Mouse (Mus musculus): ENCODE measurements around the gene Rfx7.

The Rfx7 gene

DNA sequence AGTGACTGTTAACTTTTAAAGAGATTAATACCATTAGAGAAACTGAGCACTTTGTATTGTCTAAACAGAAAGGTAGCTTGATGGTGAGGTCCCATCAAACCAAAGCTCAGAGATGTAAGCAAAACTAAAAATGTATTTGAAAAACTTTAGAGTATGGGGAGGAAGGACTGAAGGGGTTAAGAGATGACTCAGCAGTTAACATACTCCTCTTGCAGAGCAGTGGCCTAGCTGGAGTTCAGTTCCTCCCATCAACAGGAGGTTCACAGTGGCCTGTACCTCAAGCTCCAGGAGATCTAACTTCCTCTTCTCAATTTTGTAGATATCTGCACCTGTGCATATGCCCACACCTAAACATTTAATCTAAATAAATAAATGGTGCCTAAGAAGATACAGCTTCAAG is 11.6 kb downstream of the Rfx7 start:
- CTCF ChIA-PET, result no interaction called here

DNA sequence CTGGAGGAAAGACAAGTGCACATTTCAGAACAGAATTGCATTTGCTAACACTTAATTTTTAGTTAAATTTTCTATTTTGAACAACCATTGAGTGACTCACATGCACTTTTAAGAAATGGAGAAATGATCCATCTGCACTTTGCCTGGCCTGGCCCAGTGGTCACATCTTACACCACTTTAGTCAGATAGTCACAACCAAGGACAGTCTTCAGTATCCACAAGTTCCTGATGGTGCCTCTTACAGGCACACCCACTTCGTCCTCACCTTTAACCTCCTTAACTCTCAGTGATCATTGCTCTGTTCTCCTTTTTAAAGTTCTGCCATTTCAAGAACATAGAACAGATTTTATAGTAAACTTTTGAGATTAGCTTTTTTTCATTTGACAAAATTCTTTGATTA is 26.7 kb downstream of the Rfx7 start:
- CTCF ChIA-PET, result interaction anchor here (0.6 kb wide), 1 partner anchor 8 kb away, joined by 7 read pairs; no protein-coding TSS in a partner anchor

DNA sequence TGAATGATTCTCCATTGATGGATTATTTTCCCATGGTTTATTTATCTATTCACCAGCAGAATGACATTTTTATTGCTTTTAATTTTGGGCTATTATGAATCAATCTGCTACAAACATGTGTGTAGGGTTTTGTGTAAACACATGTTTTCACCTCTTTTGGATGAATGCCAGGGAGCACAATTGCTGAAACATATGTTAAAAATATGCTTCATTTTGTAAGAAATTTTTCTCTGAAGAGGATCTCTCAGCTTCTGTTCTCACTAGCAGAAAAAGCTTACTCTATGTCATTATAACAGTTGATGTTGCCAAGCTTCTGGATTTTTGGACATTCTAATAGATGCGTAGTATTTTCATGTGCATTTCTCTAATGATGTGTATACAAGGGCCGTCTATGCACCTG is 28.3 kb downstream of the Rfx7 start:
- CTCF ChIA-PET, result no interaction called here

DNA sequence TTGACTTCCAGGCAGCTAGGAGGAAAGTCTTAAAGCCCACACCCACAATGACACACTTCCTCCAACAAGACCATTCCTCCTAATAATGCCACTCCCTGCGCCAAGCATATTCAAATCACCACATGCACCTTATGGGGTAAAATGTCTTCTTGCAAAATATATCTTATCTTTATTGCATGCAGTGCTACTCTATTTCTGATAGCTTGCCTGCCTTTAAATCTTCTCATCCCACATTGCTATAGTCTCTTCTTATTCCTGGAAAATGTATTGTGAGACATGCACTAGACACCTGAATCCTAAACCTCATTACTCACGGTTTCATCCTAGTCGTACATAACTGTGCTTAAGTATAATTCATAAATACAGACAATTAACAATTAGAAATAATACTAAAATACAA is 31.2 kb downstream of the Rfx7 start:
- CTCF ChIA-PET, result interaction anchor here (0.6 kb wide), 1 partner anchor 13 kb away, joined by 6 read pairs; no protein-coding TSS in a partner anchor

DNA sequence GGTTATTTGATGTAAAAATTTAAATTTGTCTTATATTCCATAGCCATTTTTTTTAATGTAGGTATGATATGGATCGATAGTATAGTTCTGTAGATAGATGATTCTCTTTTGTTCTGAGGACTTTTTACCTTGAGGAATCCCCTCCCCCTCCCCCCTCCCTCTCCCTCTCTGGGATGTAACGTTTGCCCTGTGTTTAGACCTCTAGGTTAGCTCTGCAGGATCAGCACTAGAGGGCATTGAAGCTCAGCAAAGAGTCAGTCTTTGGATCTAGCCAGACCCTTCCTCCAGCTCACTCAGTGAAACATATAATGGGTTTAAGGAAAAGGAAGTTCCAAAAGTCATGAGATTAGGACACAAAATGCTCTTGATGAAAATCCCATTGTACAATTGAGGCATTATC is 35.1 kb downstream of the Rfx7 start:
- CTCF ChIA-PET, result interaction anchor here (0.7 kb wide), 1 partner anchor 104 kb away, joined by 3 read pairs; no protein-coding TSS in a partner anchor

DNA sequence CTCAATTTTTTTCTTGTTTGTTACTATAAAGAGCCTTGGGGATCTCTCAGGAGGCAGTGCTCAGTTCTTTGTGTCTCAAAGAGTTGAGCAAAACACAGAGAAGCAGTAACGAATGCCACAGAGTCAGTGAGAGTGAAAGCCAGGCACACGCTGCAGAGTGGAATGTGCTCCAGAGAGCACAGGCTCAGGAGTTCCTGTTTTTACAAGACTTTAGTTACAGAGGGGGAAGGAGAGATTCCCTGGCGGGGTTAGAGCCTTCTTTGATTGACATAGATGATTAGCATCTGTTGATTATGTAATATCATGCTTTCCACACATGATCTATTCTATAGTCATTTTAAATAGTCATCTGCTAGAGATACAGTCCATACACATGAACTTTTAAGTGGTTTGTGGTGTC is 48.2 kb downstream of the Rfx7 start:
- CTCF ChIA-PET, result no interaction called here

DNA sequence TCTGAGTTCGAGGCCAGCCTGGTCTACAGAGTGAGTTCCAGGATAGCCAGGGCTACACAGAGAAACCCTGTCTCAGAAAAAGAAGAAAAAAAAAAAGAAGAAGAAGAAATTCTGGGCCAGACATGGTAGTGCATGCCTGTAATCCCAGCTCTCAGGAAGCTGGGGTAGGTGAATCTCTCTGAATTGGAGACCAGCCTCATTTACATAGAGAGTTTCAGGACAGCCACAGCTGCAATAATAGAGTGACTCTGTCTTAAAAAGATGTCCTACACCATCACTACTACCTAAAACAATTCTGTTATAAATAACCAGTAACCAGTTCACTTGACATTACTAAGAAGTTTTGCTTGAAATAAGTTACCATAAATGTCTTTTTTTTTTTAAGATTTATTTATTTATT is 58.8 kb downstream of the Rfx7 start:
- CTCF ChIA-PET, result interaction anchor here (0.7 kb wide), 1 partner anchor 200 kb away, joined by 4 read pairs; no protein-coding TSS in a partner anchor

DNA sequence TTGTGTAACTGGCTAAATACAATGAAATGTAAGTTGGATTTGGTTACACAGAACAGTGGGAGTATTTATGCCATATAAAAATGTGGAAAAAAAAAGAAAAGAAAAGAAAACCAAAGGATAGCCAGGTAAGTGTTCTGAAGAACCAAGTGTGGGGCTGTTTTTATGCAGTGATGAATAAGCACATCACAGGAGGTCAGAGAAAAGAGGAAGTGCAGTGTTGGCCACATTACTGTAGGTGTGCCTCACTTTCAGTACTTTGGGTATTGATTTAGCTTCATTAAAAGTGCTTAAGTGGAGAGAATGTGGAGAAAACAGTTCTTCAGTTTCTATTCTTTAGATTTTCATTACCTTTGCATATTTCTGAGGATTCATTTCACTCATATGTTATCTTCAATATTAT is 60.0 kb downstream of the Rfx7 start:
- CTCF ChIA-PET, result no interaction called here

DNA sequence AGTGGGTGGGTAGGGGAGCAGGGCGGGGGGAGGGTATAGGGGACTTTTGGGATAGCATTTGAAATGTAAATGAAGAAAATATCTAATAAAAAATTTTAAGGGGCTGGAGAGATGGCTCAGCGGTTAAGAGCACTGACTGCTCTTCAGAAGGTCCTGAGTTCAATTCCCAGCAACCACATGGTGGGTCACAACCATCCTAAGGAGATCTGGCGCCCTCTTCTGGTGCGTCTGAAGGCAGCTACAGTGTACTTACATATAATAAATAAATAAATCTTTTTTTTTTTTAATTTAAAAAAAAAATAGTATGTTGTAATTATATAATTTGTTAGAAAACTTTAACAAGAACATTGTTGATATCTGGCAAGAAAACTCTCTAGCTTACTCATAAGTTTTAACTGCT is 62.6 kb downstream of the Rfx7 start:
- CTCF ChIA-PET, result interaction anchor here (0.6 kb wide), 1 partner anchor 87 kb away, joined by 4 read pairs; no protein-coding TSS in a partner anchor

DNA sequence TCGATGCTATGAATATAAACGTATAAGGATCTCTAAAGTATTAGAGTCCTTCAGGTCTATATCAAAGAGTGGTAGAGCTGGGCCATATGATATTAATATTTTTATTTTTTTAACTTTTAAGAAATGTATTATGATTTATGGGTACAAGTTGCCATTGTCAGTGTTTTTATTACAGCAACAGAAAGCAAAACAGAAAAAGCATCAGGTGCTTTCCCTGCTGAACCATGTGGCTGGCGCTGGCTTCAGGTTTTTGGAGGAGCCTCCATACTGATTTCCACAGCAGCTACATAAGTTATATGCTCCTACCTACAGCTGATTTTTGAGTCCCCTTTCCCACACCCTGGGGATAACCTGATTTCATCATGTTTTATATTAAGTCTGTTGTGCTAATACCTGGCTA is 68.1 kb downstream of the Rfx7 start:
- CTCF ChIA-PET, result no interaction called here

DNA sequence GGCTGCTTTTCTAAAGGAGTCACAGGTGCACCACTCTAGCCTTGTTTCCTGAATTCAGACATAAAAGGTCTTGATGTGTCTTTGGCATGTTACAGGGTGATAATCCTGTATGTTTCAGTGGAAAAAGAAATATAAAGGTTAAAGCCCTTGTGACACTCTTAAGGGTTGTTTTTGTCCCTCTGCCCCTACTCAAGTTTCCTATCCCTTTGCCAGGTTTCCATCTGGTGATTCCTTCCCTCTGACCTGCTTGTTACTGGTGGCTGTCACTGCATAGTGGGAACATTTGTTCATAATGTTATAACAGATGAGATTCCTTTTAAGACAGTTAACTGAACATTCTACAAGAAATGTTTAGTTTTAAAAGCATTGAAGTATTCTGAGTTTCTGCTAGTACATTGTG is 77.7 kb downstream of the Rfx7 start:
- CTCF ChIA-PET, result no interaction called here

DNA sequence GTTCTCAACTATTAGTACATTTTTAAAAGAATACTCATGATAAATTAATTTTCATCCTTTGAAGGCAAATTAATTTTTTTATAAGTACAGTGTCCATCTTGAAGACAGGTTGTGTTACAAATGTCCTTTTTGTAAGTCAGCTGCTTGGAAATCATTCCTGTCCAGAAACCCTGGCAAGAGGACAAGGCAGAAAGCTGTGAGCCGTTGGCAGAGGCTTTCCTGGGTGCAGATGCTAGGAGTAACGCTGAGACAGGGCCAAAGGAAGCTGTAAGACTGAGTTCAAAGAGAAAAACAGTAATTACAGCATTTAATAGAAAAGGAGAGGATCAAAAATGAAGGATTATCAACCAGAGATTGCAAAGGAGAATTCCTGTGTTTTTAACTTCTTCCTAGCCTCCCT is 81.8 kb downstream of the Rfx7 start:
- CTCF ChIA-PET, result no interaction called here

DNA sequence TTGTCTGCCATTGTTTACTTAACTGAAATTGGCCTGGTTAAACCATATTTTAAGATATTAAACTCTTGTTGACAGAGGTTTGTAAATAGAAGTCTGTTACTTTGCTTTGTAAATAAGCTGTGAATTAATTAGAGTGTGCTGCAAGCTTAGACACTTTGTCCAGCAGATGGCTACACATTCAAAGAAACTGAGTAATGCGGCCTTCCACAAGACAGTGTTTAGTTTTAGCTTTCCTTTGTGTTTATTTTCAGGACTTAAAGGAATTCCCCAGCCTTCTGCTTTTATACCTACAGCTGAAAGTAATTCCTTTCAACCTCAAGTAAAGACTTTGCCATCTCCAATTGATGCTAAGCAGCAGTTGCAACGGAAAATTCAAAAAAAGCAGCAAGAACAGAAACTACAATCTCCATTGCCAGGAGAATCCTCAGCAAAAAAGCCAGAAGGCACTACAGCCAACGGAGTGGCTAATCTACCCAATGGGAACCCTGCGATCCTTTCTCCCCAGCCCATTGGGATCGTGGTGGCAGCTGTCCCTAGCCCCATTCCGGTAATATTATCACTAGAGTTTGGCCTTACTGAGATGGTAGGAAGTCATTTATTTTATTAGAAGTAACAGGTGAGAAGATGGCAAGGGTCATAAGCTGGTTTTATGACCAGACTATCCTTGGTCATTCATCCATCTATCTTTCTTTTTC is 82.9 kb downstream of the Rfx7 start:
- CTCF ChIA-PET, result interaction anchor here (0.6 kb wide), 1 partner anchor 9 kb away, joined by 3 read pairs; no protein-coding TSS in a partner anchor

DNA sequence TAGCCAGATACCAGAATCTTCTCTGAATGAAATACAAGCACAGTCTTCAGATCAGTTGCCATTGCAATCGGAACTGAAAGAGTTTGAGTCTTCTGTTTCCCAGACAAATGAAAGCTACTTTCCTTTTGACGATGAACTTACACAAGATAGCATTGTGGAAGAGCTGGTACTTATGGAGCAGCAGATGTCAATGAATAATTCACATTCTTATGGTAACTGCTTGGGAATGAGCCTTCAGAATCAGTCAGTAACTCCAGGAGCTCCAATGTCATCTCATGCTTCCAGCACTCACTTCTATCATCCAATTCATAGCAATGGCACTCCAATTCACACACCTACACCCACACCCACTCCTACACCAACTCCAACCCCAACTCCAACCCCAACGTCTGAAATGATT is 86.0 kb downstream of the Rfx7 start:
- CTCF ChIA-PET, result no interaction called here

DNA sequence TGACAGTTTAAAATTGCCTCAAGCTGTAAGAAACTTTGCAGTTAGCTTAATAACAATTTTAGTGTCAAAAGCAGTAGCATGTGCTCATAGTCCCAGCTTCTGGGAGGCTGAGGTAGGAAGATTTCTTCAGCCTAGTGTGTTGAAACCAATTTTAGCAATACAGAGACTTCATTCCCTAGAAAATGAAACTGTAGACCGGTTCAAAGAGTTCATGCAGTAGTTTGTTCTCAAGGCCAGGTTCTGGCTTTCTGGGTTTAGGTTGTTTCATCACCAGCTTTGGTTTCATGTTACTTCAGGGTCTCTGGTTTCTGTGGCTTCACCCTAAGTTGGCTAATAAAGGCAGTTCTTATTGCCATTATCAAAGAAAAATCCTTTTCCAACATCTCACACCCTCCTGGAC is 91.6 kb downstream of the Rfx7 start:
- CTCF ChIA-PET, result interaction anchor here (0.5 to 1.0 kb wide), 3 partner anchors 9 to 420 kb away, joined by 3 read pairs; no protein-coding TSS in a partner anchor

DNA sequence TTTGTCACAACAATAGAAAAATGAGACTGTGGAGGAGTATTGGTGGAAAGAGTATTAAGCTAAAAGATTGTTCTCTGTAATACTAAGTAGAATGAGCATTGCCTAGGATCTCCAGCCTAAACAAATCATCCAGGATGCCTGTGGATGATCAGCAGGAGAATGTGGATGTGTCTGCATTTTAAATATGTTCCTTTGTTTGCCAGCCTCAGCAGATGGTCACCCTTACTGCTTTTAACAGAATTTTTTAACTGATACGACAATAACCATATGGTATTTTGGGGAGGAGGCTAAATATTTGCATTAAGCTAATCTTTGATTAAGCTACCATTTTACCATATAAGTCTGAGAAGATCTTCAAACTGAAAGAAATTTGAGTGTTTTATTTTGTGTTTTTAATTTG is 95.6 kb downstream of the Rfx7 start:
- CTCF ChIA-PET, result no interaction called here

DNA sequence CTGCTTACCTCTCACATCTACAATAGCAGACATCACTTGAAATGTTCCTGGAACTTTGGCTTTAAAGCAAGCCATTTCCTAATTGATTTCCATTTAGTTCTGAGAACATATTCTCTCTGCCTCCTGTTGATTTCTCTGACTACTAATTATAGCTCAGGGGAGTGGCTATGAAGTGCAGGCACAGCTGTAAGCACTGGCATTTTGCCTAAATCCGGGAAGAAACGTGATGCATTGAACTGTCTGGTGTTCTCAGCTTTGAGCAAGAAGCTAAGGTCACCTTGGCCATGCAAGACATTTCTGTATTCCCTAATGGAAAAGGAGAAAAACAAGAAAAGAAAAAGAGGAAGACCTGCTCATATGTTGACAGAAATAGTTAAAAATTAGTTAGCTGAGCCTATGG is 96.6 kb downstream of the Rfx7 start:
- CTCF ChIA-PET, result no interaction called here

DNA sequence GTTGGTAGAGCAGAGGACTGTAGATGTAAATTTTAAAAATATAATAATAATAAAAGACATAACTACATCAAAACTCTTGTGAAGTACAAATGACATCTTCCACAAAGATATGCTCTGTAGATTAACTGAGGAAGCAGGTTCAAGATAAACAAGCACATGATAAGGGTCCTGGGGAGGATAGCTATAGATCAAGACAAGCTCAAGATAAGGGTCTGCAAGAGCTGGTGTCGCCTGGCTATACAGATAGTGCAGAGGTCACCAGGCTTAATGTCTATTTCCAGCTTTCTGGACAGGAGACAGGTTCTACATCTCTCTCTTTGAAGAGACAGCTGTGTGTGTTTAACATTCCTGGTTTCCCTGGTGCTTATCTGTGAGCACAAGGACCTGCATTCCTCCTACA is 100.2 kb downstream of the Rfx7 start:
- CTCF ChIA-PET, result interaction anchor here (0.7 kb wide), 1 partner anchor 325 kb away, joined by 3 read pairs; no protein-coding TSS in a partner anchor

DNA sequence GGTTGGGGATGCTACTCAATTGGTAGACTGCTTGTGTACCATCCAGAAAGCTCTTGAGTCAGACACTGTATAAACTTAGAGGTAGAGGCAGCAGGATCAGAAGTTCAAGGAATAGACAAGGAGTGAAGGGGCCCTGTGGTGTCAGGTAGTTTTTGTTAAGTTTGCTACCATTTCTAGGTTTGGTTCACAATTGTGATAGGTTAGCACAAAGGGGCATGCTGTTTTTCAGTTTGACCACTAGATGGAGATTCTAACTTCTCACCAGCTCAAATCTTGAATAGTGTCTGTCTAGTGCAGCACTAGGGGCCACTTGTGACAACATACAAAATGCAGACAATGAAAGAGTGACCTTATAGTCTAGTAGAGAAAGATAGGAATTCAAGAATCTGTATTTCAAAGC is 103.1 kb downstream of the Rfx7 start:
- CTCF ChIA-PET, result interaction anchor here (1.0 to 1.5 kb wide), 2 partner anchors 36 to 38 kb away, joined by 3 to 5 read pairs; no protein-coding TSS in a partner anchor

DNA sequence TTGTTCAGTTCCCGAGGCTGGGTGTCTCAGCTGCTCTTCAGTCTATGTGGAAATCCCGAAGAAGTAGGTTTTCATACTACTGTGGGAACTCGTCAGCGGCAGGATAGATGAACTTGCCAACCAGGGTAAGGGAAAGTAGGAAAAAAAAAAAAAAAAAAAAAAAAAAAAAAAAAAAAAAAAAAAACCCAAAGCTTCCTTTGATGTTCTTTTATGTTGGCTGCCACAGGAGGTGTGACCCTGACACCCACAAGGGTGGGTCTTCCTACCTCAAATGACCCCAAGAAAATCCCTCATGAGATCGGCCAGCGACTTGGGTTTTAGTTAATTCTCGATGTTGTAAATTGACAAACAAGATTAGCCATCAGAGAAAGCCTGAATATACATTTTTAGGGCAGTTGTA is 104.5 kb downstream of the Rfx7 start:
- CTCF ChIA-PET, result interaction anchor here (0.6 to 1.5 kb wide), 2 partner anchors 34 to 36 kb away, joined by 5 read pairs; no protein-coding TSS in a partner anchor

DNA sequence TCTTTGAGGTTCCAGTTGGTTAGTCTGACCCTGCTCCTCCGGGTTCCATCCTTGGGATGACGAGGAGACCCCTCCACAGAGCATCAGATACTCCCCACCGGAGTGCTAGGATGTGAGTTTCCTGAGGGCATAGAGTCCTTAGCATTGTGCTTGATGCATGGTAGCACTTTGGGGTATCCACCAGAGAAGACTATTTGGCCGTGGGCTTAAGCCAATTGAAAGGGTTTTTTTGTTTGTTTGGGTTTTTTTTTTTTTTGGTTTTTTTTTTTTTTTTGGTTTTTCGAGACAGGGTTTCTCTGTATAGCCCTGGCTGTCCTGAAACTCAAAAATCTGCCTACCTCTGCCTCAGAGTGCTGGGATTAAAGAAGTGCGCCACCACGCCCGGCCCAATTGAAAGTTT is 105.2 kb downstream of the Rfx7 start:
- CTCF ChIA-PET, result no interaction called here

DNA sequence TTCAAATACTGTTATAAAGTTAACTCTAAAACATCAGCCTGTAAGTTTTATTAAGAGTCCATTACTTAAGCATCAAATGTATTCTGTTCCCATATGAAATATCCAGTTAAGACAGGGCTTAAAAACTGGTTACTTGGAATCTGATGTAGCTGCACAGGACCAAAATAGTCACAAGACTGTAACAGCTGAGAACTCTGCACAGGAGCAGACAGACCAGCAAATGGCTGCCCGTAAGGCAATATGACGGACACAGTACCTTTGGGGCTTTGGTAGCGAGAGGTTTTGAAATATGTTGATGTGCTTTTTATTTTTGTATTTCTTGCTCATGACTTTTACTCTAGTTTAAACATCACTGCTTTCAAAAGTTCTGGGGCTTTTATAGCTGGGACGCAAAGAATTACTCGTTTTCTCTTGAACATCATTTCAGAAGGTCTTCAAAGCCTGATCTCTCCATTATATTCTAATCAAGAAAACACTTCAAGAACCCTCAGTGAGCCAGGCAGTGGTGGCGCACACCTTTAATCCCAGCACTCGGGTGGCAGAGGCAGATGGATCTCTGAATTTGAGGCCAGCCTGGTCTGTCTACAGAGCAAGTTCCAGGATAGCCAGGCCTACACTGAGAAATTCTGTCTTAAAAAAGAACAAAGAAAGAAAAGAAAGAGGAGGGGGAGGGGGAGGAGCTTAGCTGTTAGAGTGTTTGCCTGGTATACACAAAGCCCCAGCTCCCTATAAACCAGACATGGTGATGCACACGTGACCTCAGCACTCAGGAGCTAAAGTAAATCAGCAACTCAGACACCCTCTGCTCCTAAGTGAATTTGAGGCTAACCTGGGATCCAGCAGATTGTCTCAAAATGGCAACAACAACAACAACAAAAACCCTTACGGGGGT is 107.2 kb downstream of the Rfx7 start:
- CTCF ChIA-PET, result no interaction called here
